Mouse (Mus musculus) lung, adult 2 months (tissue): ENCODE results near the gene Ly6g6d. TPM values are rescaled to one million over a fixed set of nuclear protein-coding genes. Genes with fewer than 3 reads are reported as not detected.
"Not testable (repeated sequence)": the region's sequence is repeated elsewhere in the genome, so short reads cannot be mapped to it uniquely, and the experiment has no call there.

Experiments
- DNase-seq: peaks from one replicate; pipeline ENCODE4 v3.0.0; 2022
- H3K4me1 ChIP-seq: fragments of 200-500 bp; 2 replicates; pipeline ENCODE4 v1.6.1; 2011; ENCODE audit warnings: low read length; ENCODE audit not compliant: control insufficient read depth, insufficient read depth
- H3K4me3 ChIP-seq: fragments of 200-500 bp; replicated peaks from 2 replicates; pipeline ENCODE3; 2011; ENCODE audit warnings: low read depth, mild to moderate bottlenecking, control low read depth, low read length; ENCODE audit errors: extremely low read depth
- CTCF ChIP-seq: fragments of 200-500 bp; IDR thresholded peaks from 2 replicates; pipeline ENCODE4 v1.5.1; 2011; ENCODE audit warnings: mild to moderate bottlenecking, low read length, control low read depth; ENCODE audit not compliant: insufficient read depth
- POLR2A ChIP-seq: fragments of 200-500 bp; IDR thresholded peaks from 2 replicates; pipeline ENCODE4 v1.6.1; 2011; ENCODE audit warnings: low read depth, mild to moderate bottlenecking, control low read depth, low read length, borderline replicate concordance; ENCODE audit errors: extremely low read depth
- WGBS: fragments of 180-500 bp; shearing (Covaris S2); methylation state at CpG from one replicate; pipeline ENCODE4 v1.1.7; 2018; 5-methylcytosine and 5-hydroxymethylcytosine counted together
- polyA plus RNA-seq: library from polyadenylated mRNA; depleted of rRNA; stranded (reverse); fragments of >200 nt; gene quantifications from 2 replicates; pipeline ENCODE4 v1.2.3, GENCODE M21; 2012

The Ly6g6d gene
- polyA plus RNA-seq, 1 experiment: 14.5 TPM

GRCm38 (mm10) chr17:35043794-35044193 is 34.1 kb downstream of the Ly6g6d start:
- no peak for DNase-seq
- 53% methylated on average over 4 of the region's 4 CpGs for WGBS

GRCm38 (mm10) chr17:35039121-35039873 is 38.6 kb downstream of the Ly6g6d start:
- peaks cover 6% of the 10 kb centered on the region; the same call in 1 of the 2 replicates for H3K4me1 ChIP-seq
- H3K4me3 ChIP-seq: no peak overlapping the region
- 82% methylated on average over 11 of the region's 11 CpGs for WGBS
- DNase-seq: no peak
- TF ChIP-seq CTCF (no peak), POLR2A (no peak)

More at GRCm38 (mm10) chr17:35043794-35044193, 34.1 kb downstream of the Ly6g6d start:
- no peak for TF ChIP-seq CTCF
- TF ChIP-seq POLR2A: no peak
- Histone ChIP-seq H3K4me3 (no peak overlapping the region), H3K4me1 (peaks cover 19% of the 10 kb centered on the region)

- no peak overlapping the region for H3K4me3 ChIP-seq
- H3K4me1 ChIP-seq: no peaks in the 10 kb centered on the region; the same call in 1 of the 2 replicates
- no peak for DNase-seq
- WGBS: 75% methylated on average over 6 of the region's 6 CpGs
- TF ChIP-seq POLR2A: no peak
- no peak for TF ChIP-seq CTCF
Measured at GRCm38 (mm10) chr17:35034896-35035295, 43.0 kb downstream of the Ly6g6d start.

- H3K4me3 ChIP-seq, DNase-seq, H3K4me1 ChIP-seq: not testable (repeated sequence)
- 65% methylated on average over 1 of the region's 1 CpGs for WGBS
Measured at GRCm38 (mm10) chr17:35033703-35034102, 44.2 kb downstream of the Ly6g6d start.

GRCm38 (mm10) chr17:35032323-35032870 is 45.5 kb downstream of the Ly6g6d start:
- Histone ChIP-seq H3K4me1 (no peaks in the 10 kb centered on the region; the same call in 1 of the 2 replicates), H3K4me3 (no peak overlapping the region)
- 71% methylated on average over 8 of the region's 8 CpGs for WGBS
- DNase-seq: no peak
- TF ChIP-seq POLR2A (no peak), CTCF (no peak)

- 80% methylated on average over 7 of the region's 7 CpGs for WGBS
- TF ChIP-seq CTCF (no peak), POLR2A (no peak)
- Histone ChIP-seq H3K4me3 (no peak overlapping the region), H3K4me1 (no peaks in the 10 kb centered on the region; the same call in 1 of the 2 replicates)
- no peak for DNase-seq
Measured at GRCm38 (mm10) chr17:35031880-35032279, 46.0 kb downstream of the Ly6g6d start.

- TF ChIP-seq CTCF (no peak), POLR2A (no peak)
- Histone ChIP-seq H3K4me3 (no peak overlapping the region), H3K4me1 (peaks cover 2% of the 10 kb centered on the region)
- no peak for DNase-seq
- WGBS: 89% methylated on average over 11 of the region's 11 CpGs
Measured at GRCm38 (mm10) chr17:35031272-35031671, 46.6 kb downstream of the Ly6g6d start.

GRCm38 (mm10) chr17:35029691-35030532 is 48.0 kb downstream of the Ly6g6d start:
- no peak for DNase-seq
- Histone ChIP-seq H3K4me1 (peaks cover 3% of the 10 kb centered on the region), H3K4me3 (no peak overlapping the region)
- TF ChIP-seq CTCF: peak; percentile 85
- TF ChIP-seq POLR2A: no peak
- WGBS: 38% methylated on average over 19 of the region's 19 CpGs

GRCm38 (mm10) chr17:35028315-35028714 is 49.5 kb downstream of the Ly6g6d start:
- TF ChIP-seq POLR2A (no peak), CTCF (no peak)

More at GRCm38 (mm10) chr17:35028315-35028714, 49.5 kb downstream of the Ly6g6d start:
- 55% methylated on average over 2 of the region's 2 CpGs for WGBS
- H3K4me3 ChIP-seq: no peak overlapping the region
- peaks cover 5% of the 10 kb centered on the region for H3K4me1 ChIP-seq
- no peak for DNase-seq
